Mouse (Mus musculus): ENCODE data around the gene Pik3cb.

Pik3cb gene

GRCm38 (mm10) chr9:99146855-99147735, 6.7 kb upstream of the Pik3cb start:
- DNase-seq (ENCODE audit: low read depth in 1 of 2, low spot score in 2 of 2), result no peak

- no peak for DNase-seq (ENCODE audit: low read depth in 1 of 2, low spot score in 2 of 2)
These were observed 5.3 kb upstream of the Pik3cb start for GRCm38 (mm10) chr9:99145756-99146155.

- DNase-seq (ENCODE audit: low read depth in 1 of 2, low spot score in 2 of 2), result no peak
These were observed 4.1 kb upstream of the Pik3cb start for GRCm38 (mm10) chr9:99144416-99144989.

GRCm38 (mm10) chr9:99141618-99142017, 1.2 kb upstream of the Pik3cb start:
- no peak for DNase-seq (ENCODE audit: low read depth in 1 of 2, low spot score in 2 of 2)

DNA sequence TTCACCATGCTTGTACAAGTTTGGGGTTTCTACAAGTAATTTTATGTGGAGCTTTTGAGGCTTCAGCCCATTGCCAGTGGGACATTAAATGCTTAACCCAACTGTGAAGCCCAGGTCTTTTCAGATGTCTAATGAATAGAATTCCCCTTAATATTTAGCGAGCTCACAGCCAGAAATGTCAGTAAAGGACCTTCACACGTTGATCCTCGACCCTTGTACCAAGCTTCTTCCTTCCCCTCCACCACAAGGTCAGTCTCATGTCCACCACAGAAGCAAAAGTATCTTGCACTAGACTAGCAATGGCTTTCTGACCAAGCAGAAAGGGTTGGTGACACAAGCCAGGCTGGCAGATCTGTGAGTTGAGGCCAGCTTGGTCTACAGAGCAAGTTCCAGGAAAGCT, 750 bp upstream of the Pik3cb start:
- DNase-seq (ENCODE audit: low read depth in 1 of 2, low spot score in 2 of 2), result no peak

GRCm38 (mm10) chr9:99139194-99140023, 1.0 kb downstream of the Pik3cb start:
- DNase-seq (ENCODE audit: low read depth in 1 of 2, low spot score in 2 of 2), result no peak

GRCm38 (mm10) chr9:99137301-99137700, 3.1 kb downstream of the Pik3cb start:
- DNase-seq (ENCODE audit: low read depth in 1 of 2, low spot score in 2 of 2), result no peak

GRCm38 (mm10) chr9:99131951-99132470, 8.4 kb downstream of the Pik3cb start:
- no peak for DNase-seq (ENCODE audit: low read depth in 1 of 2, low spot score in 2 of 2)

DNA sequence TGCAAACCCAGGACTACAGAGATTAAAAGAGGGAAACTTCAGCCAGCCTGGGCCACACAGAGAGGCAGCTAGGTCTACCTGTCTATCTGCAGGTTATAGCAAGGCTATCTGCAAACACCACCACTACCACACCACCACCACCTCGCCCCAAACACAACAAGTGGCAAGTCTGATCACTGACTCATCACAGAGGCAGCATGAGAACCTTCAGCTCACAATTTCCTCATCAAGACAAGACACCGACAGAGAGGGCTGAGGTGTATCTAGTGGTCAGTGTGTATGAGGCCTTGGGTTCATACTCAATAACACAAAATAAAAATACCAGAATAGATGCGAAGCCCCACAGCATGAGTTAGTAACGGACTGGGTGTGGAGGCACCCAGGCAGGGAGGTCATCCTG, 9.3 kb downstream of the Pik3cb start:
- DNase-seq (ENCODE audit: low read depth in 1 of 2, low spot score in 2 of 2), result no peak

- no peak for DNase-seq (ENCODE audit: low read depth in 1 of 2, low spot score in 2 of 2)
These were observed 12.8 kb downstream of the Pik3cb start for GRCm38 (mm10) chr9:99127578-99127977.

DNA sequence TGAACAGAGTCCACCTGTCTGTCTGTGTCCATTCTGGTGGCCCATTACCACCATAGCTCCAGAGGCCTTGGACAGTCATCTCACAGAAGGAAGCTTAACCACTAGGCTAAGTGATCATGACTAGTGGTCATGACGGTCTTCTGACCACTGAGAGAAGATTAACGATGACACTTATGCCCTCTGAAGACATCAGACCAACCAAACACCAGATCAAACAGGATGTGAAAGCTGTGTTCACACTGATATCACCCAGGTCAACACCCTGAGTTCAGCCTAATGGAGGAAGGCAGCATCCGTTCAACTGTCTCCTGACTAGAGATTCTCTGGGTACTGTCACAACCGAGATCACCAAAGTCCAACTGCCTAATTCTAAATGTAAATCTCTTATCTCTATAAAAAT, 17.7 kb downstream of the Pik3cb start:
- no peak for DNase-seq (ENCODE audit: low read depth in 1 of 2, low spot score in 2 of 2)

DNA sequence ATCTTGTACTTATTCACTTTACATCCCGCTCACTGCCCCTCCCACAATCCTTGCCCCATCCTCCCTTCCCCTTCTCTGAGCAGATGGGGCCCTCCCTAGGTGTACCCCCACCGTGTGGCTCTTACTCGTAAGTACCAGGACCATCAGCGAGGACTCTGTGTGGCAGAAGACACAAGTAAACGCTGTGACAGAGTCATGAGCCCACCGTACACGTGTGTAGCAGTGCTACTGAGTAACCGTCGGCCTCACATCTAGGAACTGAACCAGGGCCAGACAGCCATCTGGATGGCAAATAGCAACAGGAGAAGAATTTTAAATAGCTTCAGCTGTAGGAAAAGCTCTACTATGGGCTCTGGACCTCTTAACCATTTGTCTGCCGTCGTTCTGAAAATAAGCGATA, 28.0 kb downstream of the Pik3cb start:
- no peak for DNase-seq (ENCODE audit: low read depth in 1 of 2, low spot score in 2 of 2)

- no peak for DNase-seq (ENCODE audit: low read depth in 1 of 2, low spot score in 2 of 2)
These were observed 29.3 kb downstream of the Pik3cb start for GRCm38 (mm10) chr9:99111085-99111484.

DNA sequence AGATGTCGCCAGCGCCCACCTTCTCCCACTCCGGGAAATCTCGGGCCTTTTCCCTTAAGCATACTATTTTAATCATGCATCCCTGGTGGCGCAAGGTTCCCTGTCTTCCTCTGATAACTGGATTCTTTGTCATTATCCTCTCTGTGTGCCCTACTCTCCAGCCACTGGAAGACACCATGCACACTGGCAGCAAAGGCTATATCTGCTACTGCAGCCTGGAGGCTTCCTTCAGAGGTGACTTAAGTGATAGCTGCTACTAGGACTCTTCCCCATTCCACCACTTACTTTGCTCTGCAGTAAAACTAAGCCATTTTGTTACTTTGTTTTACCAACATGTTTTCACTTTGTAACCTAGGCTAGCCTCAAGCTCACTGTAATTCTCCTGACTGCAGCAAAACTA, 30.2 kb downstream of the Pik3cb start:
- no peak for DNase-seq (ENCODE audit: low read depth in 1 of 2, low spot score in 2 of 2)

- peak in 1 of 2 experiments; percentile 11 for DNase-seq (ENCODE audit: low read depth in 1 of 2, low spot score in 2 of 2)
These were observed 30.8 kb downstream of the Pik3cb start for GRCm38 (mm10) chr9:99109585-99109984.

DNA sequence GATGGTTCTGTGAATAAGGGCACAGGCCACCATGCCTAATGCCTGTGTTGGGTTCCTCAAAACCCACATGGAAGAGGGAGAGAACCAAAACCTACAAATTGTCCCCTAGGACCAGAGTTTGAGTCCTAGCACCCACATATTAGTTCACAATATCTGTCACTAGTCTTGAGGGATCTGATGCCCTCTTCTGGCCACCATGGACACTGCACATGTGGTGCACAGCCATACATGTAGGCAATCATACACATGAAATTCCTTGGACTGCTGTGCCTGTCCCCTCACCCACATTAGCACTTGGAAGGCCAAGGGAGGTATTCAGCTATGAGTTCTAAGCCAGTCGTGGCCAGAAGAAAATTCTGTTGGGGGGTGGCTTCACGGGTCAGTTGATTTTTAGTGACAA, 36.0 kb downstream of the Pik3cb start:
- no peak for DNase-seq (ENCODE audit: low read depth in 1 of 2, low spot score in 2 of 2)

DNA sequence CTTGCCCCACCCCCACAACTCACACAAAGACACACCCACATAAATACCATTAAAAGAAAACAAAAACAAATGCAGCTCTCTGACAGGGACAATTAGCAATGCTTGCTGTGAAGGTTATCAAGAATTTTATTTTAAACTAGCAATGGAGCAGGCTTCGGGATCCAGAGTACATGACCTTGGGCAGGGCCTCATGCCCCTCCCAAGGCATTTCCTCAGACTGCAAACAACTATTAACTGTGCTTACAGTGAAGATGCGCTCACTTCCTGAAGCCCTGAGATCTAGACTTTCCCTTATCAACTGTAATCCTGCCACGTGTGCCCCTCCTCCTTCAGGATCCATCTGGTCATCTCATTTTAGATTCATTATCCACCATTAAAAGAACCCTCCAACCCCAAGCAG, 36.6 kb downstream of the Pik3cb start:
- no peak for DNase-seq (ENCODE audit: low read depth in 1 of 2, low spot score in 2 of 2)

- DNase-seq (ENCODE audit: low read depth in 1 of 2, low spot score in 2 of 2), result no peak
These were observed 41.8 kb downstream of the Pik3cb start for GRCm38 (mm10) chr9:99098482-99099129.

GRCm38 (mm10) chr9:99097668-99098067, 42.8 kb downstream of the Pik3cb start:
- no peak for DNase-seq (ENCODE audit: low read depth in 1 of 2, low spot score in 2 of 2)

DNA sequence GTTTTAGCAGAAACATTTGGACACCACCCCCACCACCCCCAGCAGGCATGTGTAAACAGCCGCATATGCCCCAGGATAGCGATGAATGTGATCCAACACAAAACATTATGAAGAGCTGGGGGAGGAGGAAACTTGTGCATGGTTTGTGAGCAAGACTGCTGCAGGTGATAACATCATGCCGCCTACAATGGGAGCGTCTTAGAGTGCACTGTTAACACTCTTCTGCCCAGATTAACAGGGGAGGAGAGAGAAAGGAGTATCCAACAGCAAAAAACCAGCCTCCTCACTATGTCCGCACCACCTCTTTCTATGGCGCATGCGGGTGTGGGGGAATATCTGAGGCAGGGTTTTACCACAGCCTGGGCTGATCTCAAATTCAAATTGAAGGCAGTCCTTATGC, 45.2 kb downstream of the Pik3cb start:
- no peak for DNase-seq (ENCODE audit: low read depth in 1 of 2, low spot score in 2 of 2)

GRCm38 (mm10) chr9:99090546-99090945, 49.9 kb downstream of the Pik3cb start:
- no peak for DNase-seq (ENCODE audit: low read depth in 1 of 2, low spot score in 2 of 2)

Measured in monocyte, adult 2 months (primary cell).